Mouse (Mus musculus) lung, postnatal 0 days (tissue): ENCODE measurements around the gene Rfx6.

Source experiments
- CTCF ChIP-seq: IDR thresholded peaks from 2 replicates; pipeline ENCODE4 v1.5.1; 2016; ENCODE audit warnings: antibody characterized with exemption, mild to moderate bottlenecking
- EP300 ChIP-seq: IDR thresholded peaks from 2 replicates; pipeline ENCODE4 v1.6.1; 2016; ENCODE audit warnings: antibody characterized with exemption, mild to moderate bottlenecking, control low read depth

DNA sequence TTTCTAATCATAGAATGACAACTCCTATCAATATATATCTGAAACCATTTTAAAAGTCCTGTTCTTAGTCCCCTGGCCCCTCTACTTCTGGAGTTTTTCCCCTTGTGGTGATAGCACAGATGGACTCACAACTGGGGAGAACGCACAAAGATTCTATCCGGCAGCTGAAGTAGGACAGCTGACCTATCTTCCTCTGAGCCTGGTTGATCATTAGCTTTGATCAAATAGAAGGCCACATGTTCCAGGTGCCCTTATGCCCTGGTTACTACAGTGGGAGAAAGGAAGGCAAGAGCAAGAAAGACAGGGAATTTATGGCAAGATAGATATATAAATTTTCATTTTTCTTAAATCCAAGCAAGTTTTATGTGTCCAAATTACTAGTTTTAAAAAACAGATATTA lies 85.7 kb downstream of the Rfx6 start:
- TF ChIP-seq CTCF, result no peak
- no peak for TF ChIP-seq EP300
